Mouse (Mus musculus): ENCODE results near the gene Zdhhc5. TPM values are rescaled to one million over a fixed set of nuclear protein-coding genes. Genes with fewer than 3 reads are reported as not detected.

Gene Zdhhc5
- polyA plus RNA-seq, 1 experiment from 2014 or later, result 16.5 TPM

DNA sequence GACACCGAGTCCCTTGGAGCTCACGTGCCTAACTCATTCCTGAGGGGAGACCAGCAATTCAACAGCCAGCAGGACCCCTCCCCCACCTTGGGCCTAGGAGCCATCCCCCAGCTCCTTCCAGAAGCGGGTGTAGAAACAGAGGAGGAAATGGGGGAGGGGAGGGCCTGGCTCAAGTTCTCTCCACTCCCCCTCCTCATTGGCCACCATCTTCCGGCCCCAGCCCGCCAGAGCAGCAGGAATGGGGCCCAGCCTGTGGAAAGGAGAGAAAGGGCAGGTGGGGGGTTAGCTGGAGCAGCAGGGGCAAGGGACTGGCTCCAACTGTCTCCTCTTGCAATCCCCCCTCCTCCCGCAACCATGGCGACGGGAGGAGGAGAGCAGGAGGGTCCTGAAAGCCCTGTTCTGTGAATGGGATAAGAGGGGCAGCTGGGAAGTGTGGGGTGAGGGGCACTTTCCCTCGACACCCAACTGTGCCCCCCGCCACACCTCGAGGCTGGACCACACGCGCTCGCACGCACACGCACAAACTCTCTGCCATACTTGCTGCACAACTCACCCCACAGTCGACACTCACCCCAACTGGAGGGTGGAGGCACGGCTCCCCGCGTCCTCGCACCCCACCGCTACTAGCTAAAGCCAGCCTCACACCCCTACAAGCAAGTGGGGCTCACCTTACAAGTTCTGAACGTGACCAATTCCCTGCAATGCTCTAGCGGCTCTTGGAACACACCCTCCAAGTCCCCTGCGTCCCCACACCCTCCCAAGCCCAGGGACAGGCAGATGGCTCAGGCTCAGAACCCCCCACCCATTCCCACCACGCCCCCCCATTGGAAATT, 27.7 kb upstream of the Zdhhc5 start:
- Histone ChIP-seq H3K27me3 (no peaks in the 10 kb centered on the region), H3K4me2 (peak overlapping the region; percentile 85), H3K4me1 (peaks cover 54% of the 10 kb centered on the region), H3K9ac (peak overlapping the region; percentile 99), H3K9me3 (replicated peaks) (no peaks in the 10 kb centered on the region), H3K27ac (peak overlapping the region; percentile 99), H3K4me3 (peak overlapping the region; percentile 93), H3K36me3 (ENCODE audit: poor library complexity, severe bottlenecking) (peaks cover 7% of the 10 kb centered on the region; the same call in 1 of the 2 replicates)
- WGBS, result under 1% methylated on average over 25 of the region's 26 CpGs
- ATAC-seq, result peak; percentile 73

DNA sequence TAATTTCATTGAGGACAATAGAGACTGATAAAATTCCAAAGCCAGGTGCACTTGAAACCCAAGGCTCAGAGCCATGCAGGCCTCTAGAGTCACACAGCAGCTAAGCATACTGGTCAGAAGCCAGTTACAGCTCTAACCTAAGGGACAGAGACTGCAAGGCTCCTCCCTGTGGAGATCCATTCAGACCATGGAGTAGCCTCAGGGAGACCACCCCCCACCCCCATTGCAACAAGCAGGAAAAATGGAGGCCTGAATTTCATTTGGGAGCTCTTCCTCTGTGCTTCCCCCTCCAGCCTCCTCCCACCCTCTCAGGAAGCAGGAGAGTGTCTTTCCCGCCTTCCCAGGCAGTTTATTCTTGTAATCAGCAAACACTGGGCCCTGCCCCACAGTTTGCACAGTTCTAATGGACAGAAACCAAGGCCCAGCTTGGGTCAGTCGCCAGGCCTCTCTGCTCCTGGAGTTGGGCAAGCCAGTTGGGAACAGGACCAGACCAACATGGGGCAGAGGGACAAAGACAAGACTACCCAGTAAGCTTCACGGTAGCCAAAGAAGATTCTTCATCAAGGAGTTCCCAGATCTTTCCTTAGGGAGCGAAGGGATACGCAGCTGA, 27.0 kb upstream of the Zdhhc5 start:
- ATAC-seq, result no peak
- Histone ChIP-seq H3K4me1 (peaks cover 61% of the 10 kb centered on the region), H3K9me3 (replicated peaks) (no peaks in the 10 kb centered on the region), H3K27ac (peak overlapping the region; percentile 99), H3K4me2 (peak overlapping the region; percentile 85), H3K36me3 (ENCODE audit: poor library complexity, severe bottlenecking) (peaks cover 7% of the 10 kb centered on the region; the same call in 1 of the 2 replicates), H3K4me3 (peak overlapping the region; percentile 93), H3K27me3 (no peaks in the 10 kb centered on the region), H3K9ac (peak overlapping the region; percentile 99)
- 0% methylated on average over 5 of the region's 5 CpGs for WGBS

DNA sequence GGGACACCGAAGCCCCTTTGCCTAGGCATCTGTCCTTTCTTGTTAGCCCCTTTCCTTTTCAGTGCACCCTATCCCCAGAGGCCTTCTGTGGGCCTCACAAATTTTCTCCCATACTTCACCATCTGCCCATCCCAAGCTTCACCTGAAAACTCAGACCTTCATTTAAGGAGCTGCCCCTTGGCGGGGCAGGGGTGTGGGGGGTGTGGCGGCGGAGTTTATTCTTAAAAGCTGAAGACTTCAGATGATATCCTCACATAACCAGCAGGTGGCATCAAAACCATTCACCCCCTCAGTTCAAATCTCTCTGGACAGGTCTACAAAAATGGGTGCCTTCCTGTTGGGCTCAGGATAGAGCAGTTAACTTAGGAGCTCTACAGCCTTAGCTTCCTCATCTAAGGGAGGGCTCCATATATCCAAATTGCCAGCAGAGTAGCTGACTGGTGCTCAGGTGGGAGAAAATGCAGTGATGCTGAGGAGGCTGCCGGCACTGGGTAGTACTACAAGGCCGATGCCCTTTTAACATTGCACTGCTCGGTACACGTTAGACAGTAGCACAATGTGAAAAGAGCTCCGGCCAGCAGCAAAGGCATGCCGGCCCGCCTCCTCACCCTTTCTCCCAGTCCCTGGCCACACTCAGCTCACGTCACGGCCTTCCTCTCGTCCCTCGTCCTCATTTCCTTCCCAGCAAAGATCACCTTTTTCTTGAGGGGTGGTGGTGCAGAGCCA, 25.8 kb upstream of the Zdhhc5 start:
- H3K27ac ChIP-seq, result peak overlapping the region; percentile 55
- no peak for ATAC-seq
- H3K27me3 ChIP-seq, result no peaks in the 10 kb centered on the region
- H3K9me3 ChIP-seq (replicated peaks), result no peaks in the 10 kb centered on the region
- WGBS, result 65% methylated on average over 15 of the region's 15 CpGs
- H3K36me3 ChIP-seq (ENCODE audit: poor library complexity, severe bottlenecking), result peaks cover 7% of the 10 kb centered on the region; the same call in 1 of the 2 replicates
- peaks cover 72% of the 10 kb centered on the region for H3K4me1 ChIP-seq
- H3K4me3 ChIP-seq, result peak overlapping the region; percentile 93
- H3K9ac ChIP-seq, result peak overlapping the region; percentile 99
- peak overlapping the region; percentile 85 for H3K4me2 ChIP-seq

DNA sequence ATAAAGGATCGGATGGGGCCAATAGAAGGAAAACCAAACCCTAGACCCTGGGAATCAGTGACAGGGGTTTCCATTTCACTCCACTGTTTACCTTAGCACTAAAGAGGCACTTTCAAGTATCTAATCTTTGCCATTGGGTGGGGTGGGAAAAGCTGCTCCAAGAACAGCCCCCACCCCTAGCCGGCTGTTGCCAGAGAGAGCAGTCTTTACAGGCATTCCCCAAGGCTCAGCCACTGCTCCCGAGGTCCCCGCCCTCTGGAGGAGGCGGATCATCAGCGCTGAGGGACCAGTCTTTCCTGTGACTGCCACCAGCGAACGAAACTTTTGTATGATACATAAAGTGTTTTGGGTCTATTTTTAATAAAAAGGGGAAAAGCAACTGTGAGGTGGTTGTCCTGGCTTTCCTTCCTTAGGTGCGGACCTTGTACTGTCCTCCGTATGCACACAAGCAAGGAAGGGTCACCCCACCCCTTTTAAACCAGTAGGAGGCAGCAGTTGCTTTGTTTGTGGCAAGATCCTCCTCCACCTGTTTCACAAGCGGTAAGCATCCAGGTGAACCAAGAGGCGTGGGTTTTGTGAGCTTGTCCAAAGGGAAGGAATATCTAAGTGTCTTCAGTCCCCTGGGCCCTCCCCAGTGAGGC, 23.4 kb upstream of the Zdhhc5 start:
- Histone ChIP-seq H3K27me3 (no peaks in the 10 kb centered on the region), H3K9ac (peak overlapping the region; percentile 31; the same call in 1 of the 2 replicates), H3K27ac (peak overlapping the region; percentile 52), H3K9me3 (replicated peaks) (no peaks in the 10 kb centered on the region), H3K4me1 (peaks cover 85% of the 10 kb centered on the region), H3K36me3 (ENCODE audit: poor library complexity, severe bottlenecking) (peaks cover 7% of the 10 kb centered on the region; the same call in 1 of the 2 replicates), H3K4me2 (peak overlapping the region; percentile 78), H3K4me3 (0 out of 2 replicates have a peak overlapping the region, but pooled peaks have one; percentile 6)
- WGBS, result 1% methylated on average over 12 of the region's 12 CpGs
- ATAC-seq, result no peak

DNA sequence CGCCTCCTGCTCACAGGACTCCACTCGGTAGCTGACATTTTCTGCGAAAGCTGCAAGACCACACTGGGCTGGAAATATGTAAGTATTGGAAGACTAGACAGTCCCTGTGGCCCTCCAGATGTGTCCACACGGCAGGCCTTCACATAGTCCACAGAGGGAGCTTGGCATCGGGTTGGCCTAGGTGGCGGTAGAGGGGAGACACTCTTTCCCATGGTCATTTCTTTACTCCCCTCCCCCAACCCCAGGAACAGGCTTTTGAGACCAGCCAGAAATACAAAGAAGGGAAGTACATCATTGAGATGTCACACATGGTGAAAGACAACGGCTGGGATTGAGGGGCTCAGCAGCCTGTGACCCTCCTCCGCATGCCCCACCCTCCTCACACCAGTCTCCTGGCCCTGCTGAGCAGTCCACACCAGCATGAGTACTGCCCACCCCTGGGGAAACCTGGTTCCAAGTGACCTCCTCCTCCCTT, 22.5 kb upstream of the Zdhhc5 start:
- 0 out of 2 replicates have a peak overlapping the region, but pooled peaks have one; percentile 27 for H3K9ac ChIP-seq
- 0 out of 2 replicates have a peak overlapping the region, but pooled peaks have one; percentile 4 for H3K4me3 ChIP-seq
- H3K9me3 ChIP-seq (replicated peaks), result no peaks in the 10 kb centered on the region
- WGBS, result 4% methylated on average over 8 of the region's 8 CpGs
- ATAC-seq, result no peak
- H3K27ac ChIP-seq, result peak overlapping the region; percentile 55; the same call in 1 of the 2 replicates
- H3K4me2 ChIP-seq, result peak overlapping the region; percentile 78
- H3K4me1 ChIP-seq, result peaks cover 87% of the 10 kb centered on the region
- no peaks in the 10 kb centered on the region for H3K27me3 ChIP-seq
- H3K36me3 ChIP-seq (ENCODE audit: poor library complexity, severe bottlenecking), result peaks cover 7% of the 10 kb centered on the region; the same call in 1 of the 2 replicates

DNA sequence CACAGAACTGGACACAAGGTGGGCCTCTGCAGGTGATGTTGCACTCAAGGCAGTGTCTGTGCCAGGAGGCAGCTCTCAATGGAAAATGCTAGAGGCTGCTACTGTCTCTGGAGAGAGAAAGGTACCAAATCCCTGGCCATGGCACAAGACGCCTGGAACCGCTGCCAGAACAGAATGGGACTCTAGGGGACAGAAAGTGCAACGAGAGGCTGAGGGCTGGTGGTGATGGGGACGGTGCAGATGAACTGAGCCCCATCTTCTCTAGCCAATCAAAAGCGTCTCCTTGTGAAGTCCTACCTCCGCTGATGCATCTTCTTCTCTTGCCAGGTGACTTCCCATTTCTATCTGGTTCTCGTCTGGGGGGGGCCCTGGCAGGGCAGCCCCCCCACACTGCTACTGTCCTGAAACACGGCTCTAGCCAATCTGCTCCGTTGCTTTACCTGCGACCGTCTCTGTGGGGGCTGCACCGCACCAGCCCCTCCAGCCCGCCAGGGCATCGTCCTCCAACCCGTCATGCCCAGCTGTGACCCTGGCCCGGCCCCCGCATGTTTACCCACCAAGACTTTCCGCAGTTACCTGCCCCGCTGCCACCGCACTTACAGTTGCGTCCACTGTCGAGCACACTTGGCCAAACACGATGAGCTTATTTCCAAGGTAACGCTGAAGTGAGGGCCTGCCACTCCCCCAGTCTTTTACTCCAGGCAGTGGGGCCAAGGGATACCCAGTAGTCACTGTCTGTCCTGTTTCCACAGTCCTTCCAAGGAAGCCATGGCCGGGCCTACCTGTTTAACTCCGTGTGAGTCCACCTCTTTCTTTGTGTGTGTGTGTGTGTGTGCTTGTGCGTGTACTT, 21.6 kb upstream of the Zdhhc5 start:
- Histone ChIP-seq H3K27me3 (no peaks in the 10 kb centered on the region), H3K27ac (no peak overlapping the region), H3K4me3 (peak overlapping the region; percentile 57), H3K4me2 (peak overlapping the region; percentile 78), H3K9me3 (replicated peaks) (no peaks in the 10 kb centered on the region), H3K36me3 (ENCODE audit: poor library complexity, severe bottlenecking) (peaks cover 7% of the 10 kb centered on the region; the same call in 1 of the 2 replicates), H3K4me1 (peaks cover 77% of the 10 kb centered on the region), H3K9ac (peak overlapping the region; percentile 82)
- 4% methylated on average over 27 of the region's 27 CpGs for WGBS
- no peak for ATAC-seq

DNA sequence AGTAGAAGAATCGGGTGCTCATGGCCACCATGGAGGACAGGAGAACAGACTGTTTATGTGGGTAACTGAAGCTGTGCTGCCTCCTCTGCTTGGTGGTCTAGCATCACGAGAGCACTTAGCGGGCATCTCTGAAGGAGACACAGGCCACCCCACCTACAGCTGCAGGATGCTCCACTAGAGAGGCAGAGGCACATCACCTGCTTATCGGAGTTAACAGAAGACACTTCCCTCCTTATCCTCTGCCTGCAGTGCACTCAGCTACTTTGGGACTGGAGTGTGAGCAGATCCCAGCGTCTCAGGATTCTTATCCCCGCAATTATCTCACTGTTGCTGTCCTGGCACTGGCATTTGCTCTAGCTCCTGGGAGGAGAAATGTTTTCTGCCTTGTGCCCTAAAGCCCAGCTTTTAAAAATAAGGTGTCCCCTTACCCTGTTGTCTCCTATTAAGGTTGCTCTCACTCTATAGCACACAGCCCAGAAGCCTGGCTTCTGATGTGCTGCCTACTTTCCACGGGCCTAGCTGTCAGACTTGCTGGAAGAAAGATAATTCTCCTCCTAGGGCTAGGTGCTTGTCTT, 20.5 kb upstream of the Zdhhc5 start:
- 20% methylated on average over 7 of the region's 7 CpGs for WGBS
- Histone ChIP-seq H3K4me2 (peak overlapping the region; percentile 78), H3K27me3 (no peaks in the 10 kb centered on the region), H3K4me1 (peaks cover 66% of the 10 kb centered on the region), H3K9me3 (replicated peaks) (no peaks in the 10 kb centered on the region), H3K27ac (peak overlapping the region; percentile 79; the same call in 1 of the 2 replicates), H3K36me3 (ENCODE audit: poor library complexity, severe bottlenecking) (no peaks in the 10 kb centered on the region), H3K9ac (peak overlapping the region; percentile 82), H3K4me3 (peak overlapping the region; percentile 57)
- no peak for ATAC-seq

DNA sequence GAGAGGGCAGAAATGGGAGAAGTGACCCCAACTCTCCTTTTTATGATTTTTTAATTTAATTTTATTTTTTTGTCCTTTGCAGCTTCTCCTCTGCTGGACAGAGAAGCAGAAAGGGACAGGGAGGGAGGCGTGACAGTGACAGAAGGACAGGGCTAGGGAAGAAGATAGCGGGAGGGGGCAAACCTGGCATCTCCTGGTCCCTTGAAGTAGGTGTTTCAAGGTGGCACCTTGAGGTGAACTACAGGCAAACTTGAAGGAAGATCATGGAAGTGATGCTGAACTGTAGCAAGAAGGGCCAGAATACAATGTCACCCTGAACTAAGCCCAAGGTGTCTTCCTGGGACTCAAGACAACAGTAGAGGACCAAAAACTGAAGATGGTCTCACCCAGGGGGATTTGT, 19.9 kb upstream of the Zdhhc5 start:
- H3K4me2 ChIP-seq, result peak overlapping the region; percentile 78
- H3K9me3 ChIP-seq (replicated peaks), result no peaks in the 10 kb centered on the region
- peak overlapping the region; percentile 79 for H3K27ac ChIP-seq
- H3K4me1 ChIP-seq, result peaks cover 61% of the 10 kb centered on the region
- H3K36me3 ChIP-seq (ENCODE audit: poor library complexity, severe bottlenecking), result no peaks in the 10 kb centered on the region
- ATAC-seq, result no peak
- peak overlapping the region; percentile 82 for H3K9ac ChIP-seq
- no peaks in the 10 kb centered on the region for H3K27me3 ChIP-seq
- 0% methylated on average over 2 of the region's 2 CpGs for WGBS
- peak overlapping the region; percentile 57 for H3K4me3 ChIP-seq

DNA sequence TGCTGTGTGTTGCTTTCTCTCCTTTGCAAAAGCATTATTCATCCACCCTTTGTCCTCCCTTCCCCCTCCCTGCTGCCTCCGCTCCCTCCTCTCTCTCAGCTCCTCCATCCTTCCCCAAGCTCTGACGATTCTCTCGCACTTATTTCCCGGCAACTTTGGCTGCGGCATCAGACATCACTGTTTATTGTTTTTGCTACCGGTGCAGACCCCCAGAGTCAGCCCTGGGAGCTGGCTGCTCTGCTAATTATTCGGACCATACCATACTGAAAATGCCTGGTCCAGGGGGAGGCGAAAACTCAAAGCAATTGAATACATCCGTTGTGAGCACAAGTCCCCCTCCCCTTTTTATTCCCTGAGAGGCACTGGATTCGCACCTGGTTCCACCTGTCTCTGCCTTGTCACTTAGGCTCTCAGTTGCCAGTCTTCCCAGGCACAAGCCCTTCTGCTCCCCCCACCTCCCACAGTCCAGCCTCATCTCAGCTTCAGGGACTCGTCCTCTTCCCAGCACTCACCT, 19.4 kb upstream of the Zdhhc5 start:
- peaks cover 56% of the 10 kb centered on the region for H3K4me1 ChIP-seq

DNA sequence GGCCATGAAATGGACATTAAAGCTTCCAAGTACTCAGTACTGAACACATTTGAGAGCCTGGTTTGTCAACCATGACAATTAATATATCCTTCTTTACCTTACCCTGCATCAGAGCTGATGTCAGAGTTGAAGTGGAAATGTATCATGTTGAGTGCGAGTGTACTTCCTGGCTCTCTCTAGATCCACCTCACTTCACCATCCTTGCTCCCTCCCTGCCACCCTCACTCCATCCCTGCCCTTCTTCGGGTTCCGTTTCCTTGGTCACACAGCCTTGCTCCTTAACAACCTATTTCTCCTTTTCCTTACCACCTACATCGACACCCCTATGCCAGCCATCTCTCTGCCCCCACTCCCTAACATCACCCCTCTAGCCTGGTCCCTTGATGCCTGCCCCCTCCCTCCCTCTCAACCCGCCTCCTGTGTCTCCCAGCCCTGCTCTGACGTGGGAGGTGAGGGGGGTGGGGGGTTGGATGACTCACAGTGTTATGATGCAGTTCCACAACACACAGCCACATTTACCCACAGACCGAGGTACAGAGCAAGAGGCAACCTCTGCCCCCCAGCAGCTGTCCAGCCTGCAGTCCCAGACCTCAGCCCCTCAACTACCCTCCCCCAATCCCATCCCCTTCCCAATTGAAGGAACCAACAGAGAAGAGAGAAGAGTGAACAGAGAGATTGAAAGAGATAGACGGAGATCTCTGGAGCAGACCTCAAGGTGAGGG, 18.8 kb upstream of the Zdhhc5 start, which contains the start of gene Ypel4:
Gene Ypel4, plus strand, starts transcription at position 480 of the 722 bp plus-strand sequence.
- peak; percentile 75 for ATAC-seq
- Histone ChIP-seq H3K4me3 (peak within 1 kb of the TSS; percentile 57), H3K9me3 (replicated peaks) (no peaks in the 10 kb centered on the region), H3K4me2 (peak within 1 kb of the TSS; percentile 78), H3K4me1 (peaks cover 52% of the 10 kb centered on the region), H3K36me3 (ENCODE audit: poor library complexity, severe bottlenecking) (no peaks in the 10 kb centered on the region), H3K27ac (peak within 1 kb of the TSS; percentile 79), H3K9ac (peak within 1 kb of the TSS; percentile 82), H3K27me3 (no peaks in the 10 kb centered on the region)
- 7% methylated on average over 8 of the region's 8 CpGs for WGBS

More for the DNA sequence above, 19.4 kb upstream of the Zdhhc5 start:
- Histone ChIP-seq H3K36me3 (ENCODE audit: poor library complexity, severe bottlenecking) (no peaks in the 10 kb centered on the region), H3K27me3 (no peaks in the 10 kb centered on the region), H3K4me3 (peak overlapping the region; percentile 57), H3K4me2 (peak overlapping the region; percentile 78), H3K9me3 (replicated peaks) (no peaks in the 10 kb centered on the region), H3K9ac (peak overlapping the region; percentile 82), H3K27ac (peak overlapping the region; percentile 79)
- under 1% methylated on average over 11 of the region's 11 CpGs for WGBS
- ATAC-seq, result peak; percentile 60

Measured in forebrain, embryonic 13.5 days (tissue).